Mouse (Mus musculus) kidney, adult 18-20 months (tissue): Measurements from ENCODE around the gene Rnft1.
"Not testable (repeated sequence)": the region's sequence is repeated elsewhere in the genome, so short reads cannot be mapped to it uniquely, and the experiment has no call there.

Experiments
- DNase-seq: peaks from one replicate; pipeline ENCODE4 v3.0.0; 2021

Gene Rnft1

DNA sequence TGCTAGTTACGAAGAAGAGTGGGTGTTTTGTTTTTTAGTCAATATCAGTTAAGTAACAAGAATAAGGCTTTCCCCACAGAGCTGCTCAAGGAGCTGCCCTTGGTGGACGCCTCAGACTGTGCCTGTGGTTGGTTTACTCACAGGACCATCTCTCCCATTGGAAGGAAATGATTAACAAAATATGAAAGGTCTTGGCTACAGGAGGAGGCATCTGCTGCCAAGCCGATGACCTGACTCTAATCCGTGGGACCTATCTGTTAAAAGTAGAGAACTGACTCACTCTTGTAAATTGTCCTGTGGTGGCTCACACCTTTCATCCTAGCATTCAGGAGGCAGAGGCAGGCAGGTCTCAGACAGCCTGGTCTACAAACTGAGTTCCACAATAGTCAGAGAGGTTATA, 43.1 kb downstream of the Rnft1 start:
- DNase-seq, result peak; percentile 17

- peak; percentile 5 for DNase-seq
Observed at GRCm38 (mm10) chr11:86532834-86533233, 48.4 kb downstream of the Rnft1 start.

GRCm38 (mm10) chr11:86533302-86533701, 48.8 kb downstream of the Rnft1 start:
- not testable (repeated sequence) for DNase-seq

DNA sequence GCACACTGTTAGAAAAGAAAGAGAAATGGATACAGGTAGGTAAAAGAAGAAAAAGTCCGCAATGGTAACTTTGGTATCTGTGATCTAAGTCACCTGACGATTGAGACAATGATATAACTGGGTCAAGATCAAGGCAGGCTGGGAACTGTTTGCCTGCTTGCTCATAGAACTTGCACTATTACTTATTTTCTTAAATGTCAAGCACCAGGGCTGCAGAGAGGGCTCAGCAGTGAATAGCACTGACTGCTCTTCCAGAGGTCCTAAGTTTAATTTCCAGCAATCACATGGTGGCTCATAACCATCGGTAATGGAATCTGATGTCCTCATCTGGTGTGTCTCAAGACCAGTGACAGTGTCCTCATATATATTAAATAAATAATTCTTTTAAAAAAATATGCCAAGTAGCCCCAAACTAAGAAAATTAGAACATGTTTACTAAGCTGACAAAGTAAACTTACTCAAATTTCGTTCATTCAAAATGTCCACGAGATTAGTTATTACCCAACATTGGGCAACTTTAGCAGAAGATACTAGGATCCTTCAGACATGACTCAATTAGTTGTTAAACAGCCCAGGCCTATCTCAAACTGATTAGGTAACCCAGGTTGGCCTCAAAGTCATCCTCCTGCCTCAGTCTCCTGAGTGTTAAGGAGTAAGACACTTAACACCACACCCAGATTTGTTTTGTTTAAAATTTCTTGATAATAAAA, 49.9 kb downstream of the Rnft1 start:
- DNase-seq, result no peak

GRCm38 (mm10) chr11:86538786-86539185, 54.3 kb downstream of the Rnft1 start:
- DNase-seq, result no peak

GRCm38 (mm10) chr11:86539716-86540475, 55.4 kb downstream of the Rnft1 start:
- no peak for DNase-seq

GRCm38 (mm10) chr11:86540476-86540845, 56.0 kb downstream of the Rnft1 start:
- no peak for DNase-seq

- no peak for DNase-seq
Observed at GRCm38 (mm10) chr11:86542851-86543250, 58.4 kb downstream of the Rnft1 start.

DNA sequence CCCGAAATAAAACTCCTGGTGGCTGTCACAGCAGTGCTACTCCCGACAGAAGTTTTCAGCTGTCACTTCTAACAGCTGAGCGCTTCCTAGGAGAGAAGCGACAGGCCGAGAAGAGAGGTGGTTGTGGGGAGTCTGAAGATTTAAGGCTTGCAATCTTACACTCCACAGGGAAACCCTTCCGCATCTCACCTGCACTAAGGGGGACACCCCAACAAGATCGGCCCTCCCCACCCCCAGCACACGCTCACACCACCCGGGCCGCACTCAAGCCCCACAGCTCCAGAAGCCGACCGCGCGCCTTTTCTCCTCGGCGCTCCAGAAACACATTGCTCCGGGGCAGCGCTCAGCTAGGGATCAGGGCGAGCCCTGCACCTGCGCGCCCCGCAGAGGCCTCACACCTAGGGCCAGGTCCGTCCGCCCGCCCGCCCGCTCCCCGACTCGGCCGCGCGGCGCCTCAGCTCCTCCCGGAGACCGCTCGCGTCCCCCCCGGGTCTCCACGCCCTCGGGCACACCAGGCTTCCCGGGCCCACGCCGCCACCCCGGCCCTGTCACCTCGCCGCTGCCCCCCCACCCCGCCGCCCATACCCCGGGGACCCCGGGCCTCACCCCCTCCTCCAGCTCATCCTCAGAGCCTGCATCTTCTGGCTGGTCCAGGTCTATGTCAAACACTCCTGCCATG, 59.6 kb downstream of the Rnft1 start:
- DNase-seq, result no peak

DNA sequence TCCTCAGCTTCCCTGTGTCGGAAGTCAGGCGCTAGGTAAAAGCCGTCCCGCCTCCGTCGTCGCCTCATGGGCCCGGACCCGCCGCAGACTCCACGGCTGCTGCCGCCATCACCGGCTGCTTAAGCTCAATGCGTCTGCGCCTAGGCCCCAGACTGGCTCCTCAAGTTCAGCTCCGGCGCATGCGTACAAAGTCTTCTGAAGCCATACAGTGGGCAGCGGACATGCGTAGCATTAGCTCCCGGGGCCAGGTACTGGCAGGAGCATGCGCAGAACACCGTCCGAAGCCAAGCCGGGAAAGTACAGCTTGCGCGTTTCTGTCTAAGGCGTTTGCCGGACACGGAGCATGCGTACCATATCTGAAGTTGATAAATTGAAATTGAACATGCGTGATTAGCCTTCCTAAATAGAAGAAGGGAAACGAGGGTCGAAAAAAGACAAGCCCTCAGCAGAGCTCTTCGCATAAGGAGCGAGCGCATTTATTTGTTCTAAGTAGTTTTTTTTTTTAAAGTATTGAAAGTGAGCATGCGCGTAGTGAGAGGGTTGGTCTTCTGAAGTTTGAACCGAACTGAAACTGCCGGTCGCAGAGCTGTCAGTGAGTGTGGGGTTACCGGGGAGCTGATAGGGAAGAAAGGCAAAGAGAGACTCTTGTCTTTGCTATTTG, 60.3 kb downstream of the Rnft1 start, which contains the start of the genes Rps6kb1 and Tubd1:
TSS of gene Rps6kb1 (minus strand) at position 167 of the 661 bp plus-strand sequence.
TSS of gene Tubd1 (plus strand) at position 353 of the 661 bp plus-strand sequence.
- DNase-seq, result peak; percentile 97

DNA sequence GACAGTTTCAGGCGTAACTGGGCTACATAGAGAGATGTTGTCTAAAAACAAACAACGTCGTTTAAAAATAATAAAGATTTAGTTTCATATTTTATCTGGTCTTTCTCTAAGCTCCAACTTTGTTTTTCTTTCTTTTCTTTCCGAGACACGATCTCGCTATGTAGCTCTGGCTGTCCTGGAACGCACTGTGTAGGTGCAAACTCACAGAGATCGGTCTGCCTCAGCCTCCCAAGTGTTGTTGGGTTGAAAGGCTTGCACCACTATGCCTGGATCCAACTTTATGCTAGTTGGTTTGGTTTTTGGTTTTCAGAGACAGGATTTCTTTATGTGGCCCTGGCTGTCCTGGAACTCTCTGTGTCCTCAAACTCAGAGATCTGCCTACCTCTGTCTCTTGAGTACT, 61.1 kb downstream of the Rnft1 start:
- DNase-seq, result no peak

GRCm38 (mm10) chr11:86547412-86547811, 63.0 kb downstream of the Rnft1 start:
- DNase-seq, result no peak
